Mouse (Mus musculus) bone marrow macrophage, adult 2 months (primary cell): ENCODE data around the gene Gal3st2b.
"Not testable (repeated sequence)": the region's sequence is repeated elsewhere in the genome, so short reads cannot be mapped to it uniquely, and the experiment has no call there.

ENCODE experiments used
- CTCF ChIP-seq: IDR thresholded peaks from 2 replicates; pipeline ENCODE4 v1.5.1; 2012; ENCODE audit warnings: low read depth, mild to moderate bottlenecking, low read length, moderate library complexity
- POLR2A ChIP-seq: IDR thresholded peaks from 2 replicates; pipeline ENCODE4 v1.6.1; 2012; ENCODE audit warnings: mild to moderate bottlenecking, low read depth, low read length, borderline replicate concordance

GRCm38 (mm10) chr1:93970380-93970779 lies 52.3 kb downstream of the Gal3st2b start:
- not testable (repeated sequence) for TF ChIP-seq CTCF, POLR2A
